ENCODE assay signal across 9 mouse cellular contexts in genomic region chr10:110477689-110478314, GRCm38 (mm10). TPM values are rescaled to one million over a fixed set of nuclear protein-coding genes. Genes with fewer than 3 reads are reported as not detected.
A peak's percentile ranks its signal among the peaks of the same experiment; 100 is the strongest.
DNase-seq lines count a peak whose midpoint lies in the region.
"Had no signal": no experiment of that assay in that cellular context is flagged by ENCODE, and none has a peak within 500 bp of the region (broad histone marks: within the 10 kb centered on the region; RNA-seq: fewer than 3 reads in every experiment).

No protein-coding gene starts in this region.

- DNase-seq in layer of hippocampus, adult 11-12 months (ENCODE audit: low spot score) = peak; percentile 19
- DNase-seq in layer of hippocampus, postnatal 14 days (ENCODE audit: low spot score in 2 of 2) = no peak
- DNase-seq in forelimb bud, embryonic 11.5 days (ENCODE audit: low read depth, low spot score) = peak; percentile 12
- peak; percentile 12 for DNase-seq in mesoderm, embryonic 11.5 days (ENCODE audit: low read depth, low spot score)
- peak; percentile 18 for DNase-seq in right cerebral cortex, postnatal 14 days
- DNase-seq in thymus, postnatal 0 days (ENCODE audit: low spot score) = no peak
- no peak for DNase-seq in kidney, adult 18-20 months
- no peak for DNase-seq in adrenal gland, adult 18-20 months (ENCODE audit: low spot score in 2 of 2)
- DNase-seq: cerebellum, postnatal 25 days had no signal

RNA-seq across cellular contexts. Expression of gene Nav3, which starts 21.8 kb away (rescaled TPM):
- total RNA-seq in layer of hippocampus, postnatal 14 days (2021) = 100 to 1,000 TPM; 179 to 200 TPM
- polyA plus RNA-seq in thymus, postnatal 0 days (2015; fragmentation: Nextera tagmentation; extraction: Ambion mirVana) = 0.64 and 0.91 TPM in 2 replicates
- total RNA-seq in adrenal gland, adult 18-20 months (2021) = 1 to 10 TPM; 1.8 to 2.8 TPM

Comparison
In these comparisons a context has a peak if more than half of its experiments do, and no peak if none do; other contexts are left out.
1. DNase-seq: peak in layer of hippocampus, adult 11-12 months (single experiment), forelimb bud, embryonic 11.5 days (single experiment), mesoderm, embryonic 11.5 days (single experiment) and right cerebral cortex, postnatal 14 days (single experiment); none in layer of hippocampus, postnatal 14 days (0 of 2), thymus, postnatal 0 days (single experiment), kidney, adult 18-20 months (single experiment) and adrenal gland, adult 18-20 months (0 of 2).
2. RNA of gene Nav3, which starts 21.8 kb away (total RNA-seq): 179 to 200 TPM in layer of hippocampus, postnatal 14 days; 1.8 to 2.8 TPM in adrenal gland, adult 18-20 months; every median in the first group is over 10 times any median in the second.